Mouse (Mus musculus): ENCODE data around the gene Lsr. TPM values are rescaled to one million over a fixed set of nuclear protein-coding genes. Genes with fewer than 3 reads are reported as not detected.

The Lsr gene
- polyA plus RNA-seq, 1 experiment = not detected

DNA sequence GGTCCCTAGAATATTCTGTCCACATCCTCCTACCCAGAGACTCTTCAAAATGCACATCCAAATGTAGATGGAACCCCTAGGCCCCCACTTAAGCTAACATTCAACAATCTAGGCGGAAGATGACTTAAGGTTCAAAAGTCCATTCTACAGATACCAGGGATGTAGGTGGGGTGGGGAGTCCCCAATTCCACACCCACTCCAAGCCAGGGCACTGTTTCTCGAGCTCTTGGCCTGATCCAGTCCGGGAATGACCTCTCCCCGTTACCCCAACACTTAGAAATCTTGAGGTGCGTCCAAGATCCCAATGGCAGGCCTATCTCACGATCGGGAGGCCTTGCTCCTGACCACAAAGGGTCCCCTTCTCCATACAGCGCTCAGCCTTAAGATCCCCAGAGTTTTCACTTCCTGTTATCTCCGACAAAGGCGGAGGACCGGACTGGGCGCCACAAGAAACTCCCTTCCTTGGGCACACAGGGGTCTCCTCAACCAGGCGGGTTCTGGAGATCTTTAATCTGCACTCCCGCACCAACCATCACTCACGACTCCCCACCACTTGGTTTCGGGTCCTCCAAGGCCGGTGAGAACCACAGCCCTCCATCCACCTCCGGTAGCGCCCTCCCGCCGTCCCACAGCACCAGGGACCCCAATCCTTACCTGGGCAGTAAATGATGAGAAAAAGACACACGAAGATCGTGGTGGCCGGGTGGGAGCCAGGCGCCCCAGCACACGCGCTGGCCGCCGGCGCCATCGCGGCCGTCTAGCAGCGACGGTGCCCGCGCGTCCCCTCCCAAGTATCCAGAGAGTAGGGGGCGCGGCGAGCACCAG, 626 bp downstream of the Lsr start:
- TF ChIP-seq GATA1 (IDR thresholded peaks at IDR 0.05; ENCODE audit: low read length) = no peak

- TF ChIP-seq GATA1 (IDR thresholded peaks at IDR 0.05; ENCODE audit: low read length) = no peak
Observed at GRCm38 (mm10) chr7:30971901-30972300, 1.4 kb downstream of the Lsr start.

- TF ChIP-seq GATA1 (IDR thresholded peaks at IDR 0.05; ENCODE audit: low read length) = no peak
Observed at GRCm38 (mm10) chr7:30969174-30969573, 4.1 kb downstream of the Lsr start.

DNA sequence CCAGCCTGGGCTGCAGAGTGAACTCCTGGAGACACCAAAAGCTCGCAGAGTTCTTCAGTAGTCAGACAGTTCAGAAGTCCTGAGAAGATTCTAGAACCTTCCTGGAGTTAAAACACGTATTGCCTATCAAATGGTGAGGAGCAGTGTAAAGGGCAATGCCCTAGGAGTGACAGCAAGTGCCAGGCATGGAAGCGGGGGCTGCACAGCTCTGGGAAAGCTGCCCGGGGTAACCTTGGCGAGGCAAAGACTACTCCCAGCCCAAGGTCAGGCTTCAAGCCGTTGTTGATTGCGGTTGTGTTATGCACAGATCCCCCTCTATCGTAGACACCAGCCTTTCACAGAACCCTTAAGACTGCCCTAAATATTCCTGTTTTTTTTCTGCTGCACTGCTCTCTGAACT, 4.7 kb downstream of the Lsr start:
- no peak for TF ChIP-seq GATA1 (IDR thresholded peaks at IDR 0.05; ENCODE audit: low read length)

- TF ChIP-seq GATA1 (IDR thresholded peaks at IDR 0.05; ENCODE audit: low read length) = no peak
Observed at GRCm38 (mm10) chr7:30966657-30967056, 6.6 kb downstream of the Lsr start.

GRCm38 (mm10) chr7:30965677-30966076, 7.6 kb downstream of the Lsr start:
- TF ChIP-seq GATA1 (IDR thresholded peaks at IDR 0.05; ENCODE audit: low read length) = no peak

DNA sequence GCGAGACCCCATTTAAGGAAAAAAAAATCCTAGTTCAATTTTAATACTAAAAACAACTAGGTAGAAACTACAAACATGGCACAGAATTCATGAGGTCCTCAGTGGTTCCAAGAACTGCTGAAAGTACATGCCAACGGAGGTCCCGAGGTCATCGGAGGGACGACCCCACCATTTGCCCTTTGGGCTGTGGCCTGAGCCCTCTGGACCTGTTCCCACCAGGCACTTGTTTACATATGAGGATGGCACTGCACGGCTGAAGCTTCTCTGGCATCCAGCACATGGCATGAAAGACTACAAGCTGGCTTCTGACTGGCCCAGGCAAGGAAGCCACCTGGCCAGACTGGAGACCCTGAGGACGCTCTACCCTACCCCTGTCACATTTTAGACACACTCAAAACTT, 8.9 kb downstream of the Lsr start:
- no peak for TF ChIP-seq GATA1 (IDR thresholded peaks at IDR 0.05; ENCODE audit: low read length)

- no peak for TF ChIP-seq GATA1 (IDR thresholded peaks at IDR 0.05; ENCODE audit: low read length)
Observed at GRCm38 (mm10) chr7:30962862-30963261, 10.4 kb downstream of the Lsr start.

- no peak for TF ChIP-seq GATA1 (IDR thresholded peaks at IDR 0.05; ENCODE audit: low read length)
Observed at GRCm38 (mm10) chr7:30959786-30960349, 13.4 kb downstream of the Lsr start.

GRCm38 (mm10) chr7:30958866-30959487, 14.3 kb downstream of the Lsr start:
- no peak for TF ChIP-seq GATA1 (IDR thresholded peaks at IDR 0.05; ENCODE audit: low read length)

DNA sequence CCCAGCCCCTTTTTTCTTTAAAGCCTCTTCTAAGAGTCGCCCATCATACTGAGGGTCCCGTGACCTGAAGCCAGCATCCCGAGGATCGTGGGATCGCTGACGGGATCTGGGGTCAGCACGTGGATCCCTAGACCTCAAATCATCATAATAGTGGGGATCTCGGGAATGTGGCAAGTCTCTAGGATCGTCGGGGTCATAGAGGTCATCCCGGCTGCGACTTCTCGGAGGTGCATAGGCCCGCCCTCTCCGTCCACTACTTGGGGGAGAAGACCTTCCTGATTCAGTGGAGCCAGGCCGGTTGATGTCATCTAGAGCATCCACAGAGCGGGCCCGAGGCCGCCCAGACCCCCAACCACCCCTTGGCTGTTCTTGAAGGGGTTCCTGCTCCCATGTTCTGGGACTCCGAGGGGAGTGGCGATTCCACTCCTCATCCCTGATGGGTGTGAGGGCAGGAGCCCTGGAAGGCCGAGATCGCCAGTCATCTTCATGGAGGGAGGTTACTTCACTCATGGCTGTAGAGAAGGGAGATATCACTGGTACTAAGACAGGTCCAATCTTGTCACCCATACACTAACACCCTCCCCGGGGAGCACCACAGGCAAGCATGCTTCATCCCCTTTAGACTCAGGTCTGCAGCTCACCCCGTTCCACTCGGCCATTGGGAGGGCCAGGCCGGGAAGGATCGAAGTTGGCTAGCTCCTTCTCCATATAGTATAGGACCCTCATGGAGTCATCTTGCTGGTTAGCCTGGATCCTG, 15.0 kb downstream of the Lsr start:
- TF ChIP-seq GATA1 (IDR thresholded peaks at IDR 0.05; ENCODE audit: low read length) = no peak

DNA sequence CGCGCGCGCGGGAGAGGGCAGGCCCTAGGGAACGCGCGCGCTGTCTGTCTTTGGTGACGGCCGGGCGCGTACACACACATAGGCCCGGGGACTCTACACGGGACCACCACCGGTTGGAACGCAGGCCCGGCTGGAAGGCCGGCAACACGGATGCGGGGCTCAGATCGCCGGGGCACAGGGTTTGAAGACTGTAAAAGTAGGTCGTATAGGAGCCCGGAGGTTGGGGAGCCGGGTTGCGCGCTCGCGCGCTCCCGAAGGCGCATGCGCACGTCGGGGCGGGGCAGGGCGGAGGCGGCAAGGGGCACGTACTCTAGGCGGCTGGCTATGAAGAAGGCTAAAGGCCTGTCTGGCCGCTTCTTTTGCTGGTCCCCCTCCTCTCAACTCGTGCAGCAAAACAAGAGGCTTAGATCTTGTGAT, 15.9 kb downstream of the Lsr start:
- TF ChIP-seq GATA1 (IDR thresholded peaks at IDR 0.05; ENCODE audit: low read length) = no peak

DNA sequence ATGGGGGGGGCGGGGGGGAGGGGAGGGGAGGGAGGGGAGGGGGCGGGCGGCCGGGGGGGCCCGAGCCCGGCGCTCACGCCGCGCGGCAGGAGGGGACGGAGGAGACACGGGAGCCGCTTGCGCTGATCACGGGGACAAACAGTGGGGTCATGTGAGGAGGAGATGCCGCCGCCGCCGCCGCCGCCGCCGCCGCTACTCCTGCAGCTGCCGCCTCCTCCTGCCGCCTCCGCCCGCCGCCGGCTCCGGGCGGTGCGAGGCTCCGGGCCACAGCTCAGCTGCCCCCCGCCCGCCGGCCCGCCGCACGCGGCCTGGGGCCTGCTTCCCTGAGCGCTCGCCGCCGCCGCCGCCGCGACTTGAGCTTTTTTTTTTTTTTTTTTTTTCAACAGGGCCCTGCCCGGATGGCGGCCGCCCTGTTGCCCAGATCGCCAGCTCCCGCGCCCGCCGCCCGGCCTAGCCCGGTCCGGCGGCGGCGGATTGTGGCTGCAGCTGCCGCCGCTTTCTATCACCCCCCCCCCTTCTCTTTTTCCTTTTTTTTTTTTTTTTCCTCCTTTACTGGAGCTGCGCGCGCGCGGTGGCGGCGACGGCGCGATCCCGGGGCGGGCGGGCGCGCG, 16.4 kb downstream of the Lsr start, which contains the start of gene Usf2:
Gene Usf2, minus strand, starts transcription at position 48 of the 611 bp plus-strand sequence.
- no peak for TF ChIP-seq GATA1 (IDR thresholded peaks at IDR 0.05; ENCODE audit: low read length)

DNA sequence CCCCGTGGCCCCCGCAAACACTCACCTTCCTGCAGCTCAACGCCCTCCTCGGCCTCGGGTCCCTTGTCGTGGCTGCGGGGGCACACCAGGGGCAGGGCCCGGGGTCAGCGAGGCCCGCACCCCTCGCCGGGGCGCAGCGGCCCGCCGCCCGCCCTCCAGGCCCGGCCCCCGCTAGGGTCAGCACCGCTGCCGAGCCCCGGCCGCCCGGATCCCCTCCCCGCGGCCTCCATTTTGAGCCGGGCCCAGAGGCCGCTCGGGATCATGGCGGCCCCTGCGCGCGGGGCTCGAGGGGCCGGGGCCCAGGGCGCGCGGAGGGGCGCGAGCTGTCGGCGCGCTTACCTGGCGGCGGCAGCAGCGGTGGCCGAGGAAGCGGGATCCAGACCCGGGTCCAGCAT, 16.9 kb downstream of the Lsr start:
- TF ChIP-seq GATA1 (IDR thresholded peaks at IDR 0.05; ENCODE audit: low read length) = no peak

- TF ChIP-seq GATA1 (IDR thresholded peaks at IDR 0.05; ENCODE audit: low read length) = no peak
Observed at GRCm38 (mm10) chr7:30955584-30956356, 17.5 kb downstream of the Lsr start.

All from G1E-ER4 (cell line).